Mouse (Mus musculus): Measurements from ENCODE around the gene Mmp23.

GRCm38 (mm10) chr4:155656214-155656751 lies 3.1 kb upstream of the Mmp23 start:
- TF ChIP-seq CTCF (IDR thresholded peaks at IDR 0.05; ENCODE audit: low read depth, low read length) (no peak), POLR2A (IDR thresholded peaks at IDR 0.05; ENCODE audit: extremely low read depth, insufficient read depth, low read length) (no peak)

Data from liver, adult 2 months (tissue).